Mouse (Mus musculus) kidney, adult 2 months (tissue): Measurements from ENCODE around the gene Avil.

Experiments
- CTCF ChIP-seq: fragments of 200-500 bp; conservative IDR thresholded peaks from 2 replicates; pipeline ENCODE4 v1.5.1; 2011; ENCODE audit warnings: low read depth, mild to moderate bottlenecking, control low read depth, low read length, moderate library complexity, mixed read lengths; ENCODE audit not compliant: insufficient read depth, insufficient read length
- POLR2A ChIP-seq: fragments of 200-500 bp; IDR thresholded peaks from one replicate; pipeline ENCODE4 v1.6.1; 2011; ENCODE audit warnings: low read depth, low read length, control low read depth

DNA sequence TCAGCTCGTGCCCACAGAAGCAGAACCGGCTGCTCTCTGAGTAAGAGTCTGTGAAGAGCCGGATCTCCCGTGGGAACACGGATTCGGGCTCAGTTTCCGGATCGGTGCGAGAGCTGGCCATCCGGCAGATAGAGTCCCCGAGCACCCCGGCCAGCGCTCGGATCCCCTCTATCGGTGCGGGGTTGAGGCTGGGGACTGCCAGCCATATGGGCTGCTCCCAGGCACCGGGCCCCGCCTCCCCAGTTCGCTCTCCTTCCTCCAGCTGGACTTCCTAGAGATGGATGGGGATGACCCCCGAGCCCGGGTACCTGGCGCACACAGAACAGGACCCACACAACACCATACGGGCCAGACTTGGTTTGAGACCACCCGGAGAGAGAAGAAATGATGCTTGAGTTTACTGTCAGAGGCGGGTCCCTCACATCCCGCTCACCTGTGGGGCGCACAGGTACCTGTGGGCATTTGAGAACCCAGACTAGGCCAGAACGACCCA lies 40.8 kb downstream of the Avil start, which contains the start of the genes Mettl1 and Eef1akmt3:
- no peak for TF ChIP-seq CTCF
- TF ChIP-seq POLR2A, result no peak
